Mouse (Mus musculus): Measurements from ENCODE around the gene Cdh15. TPM values are rescaled to one million over a fixed set of nuclear protein-coding genes. Genes with fewer than 3 reads are reported as not detected.

The Cdh15 gene
- polyA plus RNA-seq, 1 experiment from 2014 or later: 0.67 TPM

- WGBS (ENCODE audit: insufficient replicate concordance): 61% methylated on average over 3 of the region's 3 CpGs
These were observed 3.0 kb downstream of the Cdh15 start for GRCm38 (mm10) chr8:122850641-122851240.

DNA sequence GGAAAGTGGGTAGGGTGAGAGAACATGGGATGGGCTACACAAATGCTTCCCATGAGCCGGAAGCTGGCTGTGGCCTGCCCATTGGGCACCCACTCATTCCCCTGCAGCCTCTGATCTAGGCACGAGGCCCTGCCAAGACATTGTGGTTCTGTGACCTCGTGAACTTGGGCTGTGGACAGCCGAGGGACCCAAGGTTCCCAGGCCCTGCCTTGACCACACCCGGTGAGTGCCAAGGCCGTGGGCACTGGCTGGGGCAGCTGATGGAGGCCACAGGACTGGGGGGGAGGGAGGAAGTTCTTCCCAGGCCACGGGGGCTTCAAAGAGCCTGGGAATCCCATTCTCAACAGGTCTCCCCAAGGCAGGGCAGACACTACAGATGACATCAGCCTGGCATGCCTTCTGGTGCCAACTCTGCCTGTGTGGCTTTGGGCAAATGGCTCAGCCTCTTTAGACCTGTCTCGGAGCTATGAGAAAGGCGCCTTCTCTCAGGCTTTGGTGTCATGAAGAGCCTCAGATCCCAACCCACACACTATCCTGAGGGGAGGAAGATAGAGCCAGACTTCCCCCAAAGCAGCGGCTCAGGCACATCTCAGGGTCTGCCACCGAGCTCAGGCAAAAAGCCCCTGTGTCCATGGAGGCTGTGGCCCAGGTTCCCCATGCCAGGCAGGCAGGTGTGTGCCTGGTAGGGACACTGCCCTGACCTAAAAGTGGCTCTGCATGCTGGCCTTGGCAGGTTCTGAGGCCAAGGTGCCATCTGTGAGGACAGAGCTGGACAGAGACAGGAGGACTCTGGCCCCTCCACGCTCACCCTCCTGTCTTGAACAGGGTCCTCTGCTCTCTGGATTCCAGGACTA, 4.2 kb downstream of the Cdh15 start:
- Histone ChIP-seq H3K4me1 (ENCODE audit: control insufficient read depth, insufficient read depth, low read length) (peaks cover 4% of the 10 kb centered on the region; the same call in 1 of the 2 replicates), H3K27ac (ENCODE audit: low read depth, low read length) (no peak overlapping the region), H3K9ac (ENCODE audit: low read depth, low read length) (no peak overlapping the region), H3K27me3 (ENCODE audit: control insufficient read depth, insufficient read depth, low read length) (peaks cover 19% of the 10 kb centered on the region), H3K36me3 (ENCODE audit: control insufficient read depth, insufficient read depth, low read length) (no peaks in the 10 kb centered on the region), H3K4me3 (ENCODE audit: low read depth, low read length) (no peak overlapping the region), H3K4me2 (no peak overlapping the region), H3K9me3 (replicated peaks; ENCODE audit: control insufficient read depth, low read length) (no peaks in the 10 kb centered on the region)
- 80% methylated on average over 12 of the region's 12 CpGs for WGBS (ENCODE audit: insufficient replicate concordance)
- ATAC-seq (replicated peaks; ENCODE audit: insufficient number of reproducible peaks, low FRiP score, low TSS enrichment): no peak

More at GRCm38 (mm10) chr8:122850641-122851240, 3.0 kb downstream of the Cdh15 start:
- no peak overlapping the region for H3K4me3 ChIP-seq (ENCODE audit: low read depth, low read length)
- no peak overlapping the region for H3K27ac ChIP-seq (ENCODE audit: low read depth, low read length)
- peaks cover 19% of the 10 kb centered on the region for H3K27me3 ChIP-seq (ENCODE audit: control insufficient read depth, insufficient read depth, low read length)
- H3K4me1 ChIP-seq (ENCODE audit: control insufficient read depth, insufficient read depth, low read length): peaks cover 4% of the 10 kb centered on the region; the same call in 1 of the 2 replicates
- H3K9me3 ChIP-seq (replicated peaks; ENCODE audit: control insufficient read depth, low read length): no peaks in the 10 kb centered on the region
- no peak overlapping the region for H3K4me2 ChIP-seq
- no peak for ATAC-seq (replicated peaks; ENCODE audit: insufficient number of reproducible peaks, low FRiP score, low TSS enrichment)
- no peaks in the 10 kb centered on the region for H3K36me3 ChIP-seq (ENCODE audit: control insufficient read depth, insufficient read depth, low read length)
- no peak overlapping the region for H3K9ac ChIP-seq (ENCODE audit: low read depth, low read length)

GRCm38 (mm10) chr8:122852546-122852905, 4.8 kb downstream of the Cdh15 start:
- Histone ChIP-seq H3K9ac (ENCODE audit: low read depth, low read length) (no peak overlapping the region), H3K4me1 (ENCODE audit: control insufficient read depth, insufficient read depth, low read length) (peaks cover 4% of the 10 kb centered on the region; the same call in 1 of the 2 replicates), H3K4me2 (no peak overlapping the region), H3K9me3 (replicated peaks; ENCODE audit: control insufficient read depth, low read length) (no peaks in the 10 kb centered on the region), H3K27ac (ENCODE audit: low read depth, low read length) (no peak overlapping the region), H3K4me3 (ENCODE audit: low read depth, low read length) (no peak overlapping the region), H3K36me3 (ENCODE audit: control insufficient read depth, insufficient read depth, low read length) (no peaks in the 10 kb centered on the region), H3K27me3 (ENCODE audit: control insufficient read depth, insufficient read depth, low read length) (peaks cover 19% of the 10 kb centered on the region)
- no peak for ATAC-seq (replicated peaks; ENCODE audit: insufficient number of reproducible peaks, low FRiP score, low TSS enrichment)
- WGBS (ENCODE audit: insufficient replicate concordance): 60% methylated on average over 1 of the region's 1 CpGs

DNA sequence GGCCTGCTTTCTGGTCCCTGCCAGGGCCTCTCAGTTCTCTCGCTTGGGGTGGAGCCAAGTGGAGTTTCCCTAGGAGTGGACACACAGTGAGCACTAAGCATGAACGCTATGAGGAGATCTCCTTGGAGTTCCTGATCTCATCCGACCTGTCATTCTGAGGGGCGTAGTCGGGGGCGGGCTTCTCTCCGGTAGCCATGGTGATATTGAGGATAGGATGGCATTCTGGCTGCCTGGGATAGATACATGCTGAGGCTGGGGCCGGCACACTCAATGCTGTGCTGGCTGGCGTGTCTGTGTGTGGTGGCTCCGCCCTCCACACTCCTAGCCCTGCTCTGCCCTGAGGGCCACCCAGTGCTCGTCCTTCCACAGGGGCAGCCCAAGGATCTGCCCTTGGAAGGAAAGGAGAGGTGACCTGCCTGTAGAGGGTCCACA, 5.6 kb downstream of the Cdh15 start:
- 41% methylated on average over 11 of the region's 11 CpGs for WGBS (ENCODE audit: insufficient replicate concordance)
- Histone ChIP-seq H3K9ac (ENCODE audit: low read depth, low read length) (no peak overlapping the region), H3K4me2 (no peak overlapping the region; the same call in 1 of the 2 replicates)

DNA sequence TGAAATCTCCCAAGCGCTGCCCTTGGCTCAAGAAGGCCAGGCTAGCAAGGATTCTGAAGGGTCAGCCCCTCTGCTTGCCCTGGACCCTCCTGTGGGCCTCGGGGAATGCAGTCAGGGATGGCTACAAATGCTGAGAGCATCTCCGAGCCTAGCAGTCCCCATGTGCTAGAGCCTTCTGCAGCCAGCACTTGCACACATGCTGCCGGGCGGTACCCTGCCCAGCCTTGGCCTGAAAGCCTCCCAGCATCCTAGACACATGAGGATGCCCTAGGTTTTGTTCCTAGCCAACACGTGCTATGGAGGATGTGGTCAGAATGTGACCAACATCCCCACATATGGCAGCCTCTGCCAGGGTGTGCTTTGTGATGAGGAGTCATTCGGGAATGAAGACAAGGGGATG, 6.6 kb downstream of the Cdh15 start:
- Histone ChIP-seq H3K4me2 (no peak overlapping the region), H3K9me3 (replicated peaks; ENCODE audit: control insufficient read depth, low read length) (no peaks in the 10 kb centered on the region), H3K27ac (ENCODE audit: low read depth, low read length) (no peak overlapping the region), H3K9ac (ENCODE audit: low read depth, low read length) (no peak overlapping the region), H3K36me3 (ENCODE audit: control insufficient read depth, insufficient read depth, low read length) (no peaks in the 10 kb centered on the region), H3K27me3 (ENCODE audit: control insufficient read depth, insufficient read depth, low read length) (peaks cover 9% of the 10 kb centered on the region), H3K4me3 (ENCODE audit: low read depth, low read length) (no peak overlapping the region), H3K4me1 (ENCODE audit: control insufficient read depth, insufficient read depth, low read length) (peaks cover 4% of the 10 kb centered on the region; the same call in 1 of the 2 replicates)
- WGBS (ENCODE audit: insufficient replicate concordance): 64% methylated on average over 7 of the region's 7 CpGs
- ATAC-seq (replicated peaks; ENCODE audit: insufficient number of reproducible peaks, low FRiP score, low TSS enrichment): no peak

More for the DNA sequence above, 5.6 kb downstream of the Cdh15 start:
- Histone ChIP-seq H3K4me3 (ENCODE audit: low read depth, low read length) (no peak overlapping the region), H3K4me1 (ENCODE audit: control insufficient read depth, insufficient read depth, low read length) (peaks cover 4% of the 10 kb centered on the region; the same call in 1 of the 2 replicates), H3K9me3 (replicated peaks; ENCODE audit: control insufficient read depth, low read length) (no peaks in the 10 kb centered on the region), H3K36me3 (ENCODE audit: control insufficient read depth, insufficient read depth, low read length) (no peaks in the 10 kb centered on the region), H3K27ac (ENCODE audit: low read depth, low read length) (no peak overlapping the region), H3K27me3 (ENCODE audit: control insufficient read depth, insufficient read depth, low read length) (peaks cover 18% of the 10 kb centered on the region)
- no peak for ATAC-seq (replicated peaks; ENCODE audit: insufficient number of reproducible peaks, low FRiP score, low TSS enrichment)

- no peak for ATAC-seq (replicated peaks; ENCODE audit: insufficient number of reproducible peaks, low FRiP score, low TSS enrichment)
- Histone ChIP-seq H3K4me1 (ENCODE audit: control insufficient read depth, insufficient read depth, low read length) (peaks cover 4% of the 10 kb centered on the region; the same call in 1 of the 2 replicates), H3K27me3 (ENCODE audit: control insufficient read depth, insufficient read depth, low read length) (peaks cover 7% of the 10 kb centered on the region), H3K9ac (ENCODE audit: low read depth, low read length) (no peak overlapping the region), H3K4me3 (ENCODE audit: low read depth, low read length) (no peak overlapping the region), H3K9me3 (replicated peaks; ENCODE audit: control insufficient read depth, low read length) (no peaks in the 10 kb centered on the region), H3K36me3 (ENCODE audit: control insufficient read depth, insufficient read depth, low read length) (no peaks in the 10 kb centered on the region), H3K4me2 (no peak overlapping the region), H3K27ac (ENCODE audit: low read depth, low read length) (no peak overlapping the region)
- WGBS (ENCODE audit: insufficient replicate concordance): 80% methylated on average over 4 of the region's 4 CpGs
These were observed 7.4 kb downstream of the Cdh15 start for GRCm38 (mm10) chr8:122855123-122855522.

- no peak overlapping the region for H3K4me2 ChIP-seq
- H3K36me3 ChIP-seq (ENCODE audit: control insufficient read depth, insufficient read depth, low read length): no peaks in the 10 kb centered on the region
- no peak overlapping the region for H3K4me3 ChIP-seq (ENCODE audit: low read depth, low read length)
- no peak overlapping the region for H3K27ac ChIP-seq (ENCODE audit: low read depth, low read length)
- H3K27me3 ChIP-seq (ENCODE audit: control insufficient read depth, insufficient read depth, low read length): peaks cover 4% of the 10 kb centered on the region
- no peaks in the 10 kb centered on the region for H3K9me3 ChIP-seq (replicated peaks; ENCODE audit: control insufficient read depth, low read length)
- ATAC-seq (replicated peaks; ENCODE audit: insufficient number of reproducible peaks, low FRiP score, low TSS enrichment): no peak
- no peak overlapping the region for H3K9ac ChIP-seq (ENCODE audit: low read depth, low read length)
- WGBS (ENCODE audit: insufficient replicate concordance): 81% methylated on average over 8 of the region's 8 CpGs
- H3K4me1 ChIP-seq (ENCODE audit: control insufficient read depth, insufficient read depth, low read length): peaks cover 4% of the 10 kb centered on the region; the same call in 1 of the 2 replicates
These were observed 8.5 kb downstream of the Cdh15 start for GRCm38 (mm10) chr8:122856288-122856687.

- H3K4me1 ChIP-seq (ENCODE audit: control insufficient read depth, insufficient read depth, low read length): no peaks in the 10 kb centered on the region
- ATAC-seq (replicated peaks; ENCODE audit: insufficient number of reproducible peaks, low FRiP score, low TSS enrichment): no peak
- WGBS (ENCODE audit: insufficient replicate concordance): 59% methylated on average over 13 of the region's 13 CpGs
- 0 out of 2 replicates have a peak, but pooled peaks cover under 1% of the 10 kb centered on the region for H3K9me3 ChIP-seq (replicated peaks; ENCODE audit: control insufficient read depth, low read length)
- no peak overlapping the region for H3K4me2 ChIP-seq
- H3K9ac ChIP-seq (ENCODE audit: low read depth, low read length): no peak overlapping the region
- H3K4me3 ChIP-seq (ENCODE audit: low read depth, low read length): no peak overlapping the region
- H3K27ac ChIP-seq (ENCODE audit: low read depth, low read length): no peak overlapping the region
- no peaks in the 10 kb centered on the region for H3K27me3 ChIP-seq (ENCODE audit: control insufficient read depth, insufficient read depth, low read length)
- H3K36me3 ChIP-seq (ENCODE audit: control insufficient read depth, insufficient read depth, low read length): no peaks in the 10 kb centered on the region
These were observed 12.1 kb downstream of the Cdh15 start for GRCm38 (mm10) chr8:122859843-122860242.
